ENCODE assay signal across 11 mouse cellular contexts in genomic region chr13:105222016-105222725, GRCm38 (mm10).
A peak's percentile ranks its signal among the peaks of the same experiment; 100 is the strongest.
DNase-seq lines count a peak whose midpoint lies in the region; ATAC-seq lines count a peak whose summit lies in the region.
"Had no signal": no experiment of that assay in that cellular context is flagged by ENCODE, and none has a peak within 500 bp of the region (broad histone marks: within the 10 kb centered on the region; RNA-seq: fewer than 3 reads in every experiment).

No protein-coding gene starts in this region.

- WGBS in hindbrain, embryonic 10.5 days = 87% methylated on average over 5 of the region's 5 CpGs
- WGBS in hindbrain, embryonic 14.5 days = 94% methylated on average over 5 of the region's 5 CpGs
- 74% methylated on average over 5 of the region's 5 CpGs for WGBS in embryonic facial prominence, embryonic 15.5 days
- 88% methylated on average over 5 of the region's 5 CpGs for WGBS in hindbrain, embryonic 12.5 days
- WGBS in midbrain, embryonic 15.5 days = 90% methylated on average over 5 of the region's 5 CpGs

- no peaks in the 10 kb centered on the region for H3K27me3 ChIP-seq in hindbrain, embryonic 10.5 days (ENCODE audit: insufficient read depth, poor library complexity, severe bottlenecking)
- H3K27me3 ChIP-seq in hindbrain, embryonic 14.5 days (ENCODE audit: control insufficient read depth, insufficient read depth, low read length) = no peaks in the 10 kb centered on the region
- no peaks in the 10 kb centered on the region for H3K27me3 ChIP-seq in embryonic facial prominence, embryonic 15.5 days
- no peaks in the 10 kb centered on the region for H3K27me3 ChIP-seq in hindbrain, embryonic 12.5 days
- H3K27me3 ChIP-seq in midbrain, embryonic 15.5 days (replicated peaks) = no peaks in the 10 kb centered on the region

- no peak overlapping the region for H3K4me2 ChIP-seq in hindbrain, embryonic 14.5 days (replicated peaks)
- H3K4me2 ChIP-seq in embryonic facial prominence, embryonic 15.5 days (replicated peaks) = no peak overlapping the region
- H3K4me2 ChIP-seq in hindbrain, embryonic 12.5 days (replicated peaks) = no peak overlapping the region
- no peak overlapping the region for H3K4me2 ChIP-seq in midbrain, embryonic 15.5 days

- 0 out of 2 replicates have a peak overlapping the region, but pooled peaks have one; percentile 23 for H3K27ac ChIP-seq in hindbrain, embryonic 10.5 days
- no peak overlapping the region for H3K27ac ChIP-seq in hindbrain, embryonic 14.5 days
- H3K27ac ChIP-seq in embryonic facial prominence, embryonic 15.5 days (replicated peaks) = no peak overlapping the region
- no peak overlapping the region for H3K27ac ChIP-seq in hindbrain, embryonic 12.5 days
- no peak overlapping the region for H3K27ac ChIP-seq in midbrain, embryonic 15.5 days

- H3K9ac ChIP-seq in hindbrain, embryonic 14.5 days = no peak overlapping the region
- no peak overlapping the region for H3K9ac ChIP-seq in embryonic facial prominence, embryonic 15.5 days
- no peak overlapping the region for H3K9ac ChIP-seq in hindbrain, embryonic 12.5 days
- H3K9ac ChIP-seq in midbrain, embryonic 15.5 days = no peak overlapping the region

- no peaks in the 10 kb centered on the region for H3K9me3 ChIP-seq in hindbrain, embryonic 10.5 days
- no peaks in the 10 kb centered on the region for H3K9me3 ChIP-seq in hindbrain, embryonic 14.5 days (ENCODE audit: control insufficient read depth, low read length)
- no peaks in the 10 kb centered on the region for H3K9me3 ChIP-seq in embryonic facial prominence, embryonic 15.5 days (replicated peaks)
- H3K9me3 ChIP-seq in hindbrain, embryonic 12.5 days (replicated peaks) = no peaks in the 10 kb centered on the region
- no peaks in the 10 kb centered on the region for H3K9me3 ChIP-seq in midbrain, embryonic 15.5 days

- no peak overlapping the region for H3K4me3 ChIP-seq in hindbrain, embryonic 10.5 days
- no peak overlapping the region for H3K4me3 ChIP-seq in hindbrain, embryonic 14.5 days (replicated peaks; ENCODE audit: low read length)
- H3K4me3 ChIP-seq in embryonic facial prominence, embryonic 15.5 days (replicated peaks) = no peak overlapping the region
- no peak overlapping the region for H3K4me3 ChIP-seq in hindbrain, embryonic 12.5 days
- H3K4me3 ChIP-seq in midbrain, embryonic 15.5 days = no peak overlapping the region

- no peaks in the 10 kb centered on the region for H3K36me3 ChIP-seq in hindbrain, embryonic 10.5 days
- no peaks in the 10 kb centered on the region for H3K36me3 ChIP-seq in hindbrain, embryonic 14.5 days (replicated peaks; ENCODE audit: control insufficient read depth, insufficient read depth)
- H3K36me3 ChIP-seq in embryonic facial prominence, embryonic 15.5 days = no peaks in the 10 kb centered on the region
- no peaks in the 10 kb centered on the region for H3K36me3 ChIP-seq in hindbrain, embryonic 12.5 days
- H3K36me3 ChIP-seq in midbrain, embryonic 15.5 days (replicated peaks) = no peaks in the 10 kb centered on the region

- peaks cover 6% of the 10 kb centered on the region; the same call in 1 of the 2 replicates for H3K4me1 ChIP-seq in hindbrain, embryonic 10.5 days (replicated peaks)
- H3K4me1 ChIP-seq in hindbrain, embryonic 14.5 days (replicated peaks; ENCODE audit: control insufficient read depth, insufficient read depth, low read length) = no peaks in the 10 kb centered on the region
- no peaks in the 10 kb centered on the region for H3K4me1 ChIP-seq in embryonic facial prominence, embryonic 15.5 days
- H3K4me1 ChIP-seq in hindbrain, embryonic 12.5 days = 0 out of 2 replicates have a peak, but pooled peaks cover 4% of the 10 kb centered on the region
- H3K4me1 ChIP-seq in midbrain, embryonic 15.5 days = no peaks in the 10 kb centered on the region

- ATAC-seq in hindbrain, embryonic 14.5 days (ENCODE audit: low FRiP score) = no peak; the same call in 1 of the 2 replicates
- ATAC-seq in embryonic facial prominence, embryonic 15.5 days (ENCODE audit: insufficient number of reproducible peaks, low FRiP score, low TSS enrichment, low read depth) = peak; percentile 43; the same call in 1 of the 2 replicates
- ATAC-seq in hindbrain, embryonic 12.5 days (ENCODE audit: low FRiP score) = peak; percentile 27; the same call in 1 of the 2 replicates
- ATAC-seq in midbrain, embryonic 15.5 days (replicated peaks) = peak; percentile 30; the same call in 1 of the 2 replicates

- DNase-seq in hindbrain, embryonic 10.5 days (ENCODE audit: low spot score) = no peak
- no peak for DNase-seq in hindbrain, embryonic 14.5 days (ENCODE audit: low spot score)
- DNase-seq in urinary bladder, adult 18-20 months (ENCODE audit: low spot score in 2 of 2) = no peak
- DNase-seq in lung, postnatal 36 days = no peak
- DNase-seq in cerebellum, adult 11-12 months = no peak
- DNase-seq: cerebellum, adult 18-20 months; gastrocnemius, postnatal 36 days; kidney, adult 8-10 months had no signal
